Mouse (Mus musculus) embryo, embryonic 9.5 days (tissue): ENCODE measurements around the gene Guk1.

Source experiments
- DNase-seq: peaks from one replicate; pipeline ENCODE4 v3.0.0-alpha.2; 2017; ENCODE audit errors: extremely low spot score

Guk1 gene

DNA sequence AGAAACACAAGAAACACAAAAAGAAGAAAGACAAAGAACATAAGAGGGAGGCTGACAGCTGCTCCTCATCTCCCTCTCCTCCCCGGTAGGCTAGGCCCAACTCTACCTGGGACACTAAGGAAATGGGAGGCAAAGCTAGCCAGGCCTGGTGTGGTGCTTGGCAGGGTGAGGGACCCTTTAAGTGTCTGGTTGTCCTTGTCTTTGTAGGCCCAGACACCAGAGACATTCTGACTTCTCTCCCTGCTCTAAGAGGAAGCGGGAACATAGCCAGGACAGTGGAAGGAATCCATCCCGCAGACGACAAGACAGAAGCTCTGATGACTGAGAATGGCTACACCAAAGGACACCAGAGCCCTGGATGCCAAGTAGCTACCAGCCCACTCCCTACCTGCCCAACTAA lies 18.0 kb upstream of the Guk1 start:
- no peak for DNase-seq

- DNase-seq, result no peak
Measured at GRCm38 (mm10) chr11:59209580-59209979, 17.6 kb upstream of the Guk1 start.

GRCm38 (mm10) chr11:59209003-59209441 lies 17.0 kb upstream of the Guk1 start:
- DNase-seq, result peak; percentile 72

GRCm38 (mm10) chr11:59208153-59208831 lies 16.3 kb upstream of the Guk1 start, which contains the start of gene 2310033P09Rik:
Gene 2310033P09Rik, plus strand, starts transcription at chr11:59208321.
- DNase-seq, result peak; percentile 97

- peak; percentile 97 for DNase-seq
Measured at GRCm38 (mm10) chr11:59202081-59202995, 10.3 kb upstream of the Guk1 start, which contains the start of gene Mrpl55. Gene Mrpl55, plus strand, starts transcription at chr11:59202486.

DNA sequence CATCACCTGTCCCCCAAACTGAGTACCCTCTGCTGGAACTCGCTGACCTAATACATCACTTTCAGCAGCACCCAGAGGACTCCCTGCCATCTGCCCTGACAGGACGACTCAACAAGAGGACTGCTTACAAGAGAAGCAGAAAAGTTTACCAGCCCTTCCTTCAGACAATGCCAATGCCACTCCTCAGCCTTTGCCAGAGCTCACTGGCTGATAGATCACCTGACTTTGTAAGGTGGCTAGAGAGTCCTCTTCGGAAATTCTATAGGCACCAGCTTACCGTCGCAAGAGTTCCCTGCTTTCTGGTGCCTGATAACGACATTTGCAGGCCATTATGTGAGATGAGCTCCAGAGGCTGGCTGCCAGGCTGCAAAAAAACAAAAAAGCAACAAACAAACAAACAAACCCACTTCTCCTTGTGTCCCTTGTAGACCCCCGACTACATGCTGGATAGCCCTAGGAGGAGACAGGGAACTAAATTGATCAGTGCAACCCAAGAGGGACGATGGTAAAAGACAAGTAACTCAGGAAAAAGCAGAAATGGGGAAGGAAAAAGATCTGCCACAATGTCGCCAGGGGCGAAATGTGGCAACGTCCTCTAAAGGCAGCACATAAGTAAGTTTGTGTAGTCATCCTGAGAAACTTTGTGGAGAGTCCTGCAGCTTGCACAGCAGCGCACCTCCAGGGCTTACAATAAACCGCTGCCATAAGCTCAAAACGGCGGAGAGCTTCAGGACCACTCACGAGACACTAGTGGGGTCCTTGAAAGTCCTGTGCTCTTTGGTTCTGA lies 9.4 kb upstream of the Guk1 start:
- DNase-seq, result no peak

DNA sequence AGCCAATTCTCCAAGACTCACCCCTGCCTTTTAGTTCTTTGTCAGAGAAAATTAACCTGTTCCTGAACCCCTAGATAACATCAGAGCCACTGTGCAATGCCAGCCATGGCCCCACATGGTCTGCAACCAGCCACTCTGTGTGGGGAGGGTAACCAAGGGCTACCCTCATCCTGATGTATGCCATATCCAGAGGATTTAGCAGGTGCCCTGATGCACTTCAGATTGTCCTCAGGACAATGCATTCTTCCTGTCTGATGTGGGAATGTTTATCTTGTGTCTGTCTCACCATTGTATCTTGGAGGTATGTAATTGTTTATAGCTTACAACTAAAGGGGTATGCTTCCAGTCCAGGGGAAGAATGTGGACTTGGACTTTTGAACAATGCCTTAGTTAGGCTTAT lies 4.2 kb upstream of the Guk1 start:
- no peak for DNase-seq

DNA sequence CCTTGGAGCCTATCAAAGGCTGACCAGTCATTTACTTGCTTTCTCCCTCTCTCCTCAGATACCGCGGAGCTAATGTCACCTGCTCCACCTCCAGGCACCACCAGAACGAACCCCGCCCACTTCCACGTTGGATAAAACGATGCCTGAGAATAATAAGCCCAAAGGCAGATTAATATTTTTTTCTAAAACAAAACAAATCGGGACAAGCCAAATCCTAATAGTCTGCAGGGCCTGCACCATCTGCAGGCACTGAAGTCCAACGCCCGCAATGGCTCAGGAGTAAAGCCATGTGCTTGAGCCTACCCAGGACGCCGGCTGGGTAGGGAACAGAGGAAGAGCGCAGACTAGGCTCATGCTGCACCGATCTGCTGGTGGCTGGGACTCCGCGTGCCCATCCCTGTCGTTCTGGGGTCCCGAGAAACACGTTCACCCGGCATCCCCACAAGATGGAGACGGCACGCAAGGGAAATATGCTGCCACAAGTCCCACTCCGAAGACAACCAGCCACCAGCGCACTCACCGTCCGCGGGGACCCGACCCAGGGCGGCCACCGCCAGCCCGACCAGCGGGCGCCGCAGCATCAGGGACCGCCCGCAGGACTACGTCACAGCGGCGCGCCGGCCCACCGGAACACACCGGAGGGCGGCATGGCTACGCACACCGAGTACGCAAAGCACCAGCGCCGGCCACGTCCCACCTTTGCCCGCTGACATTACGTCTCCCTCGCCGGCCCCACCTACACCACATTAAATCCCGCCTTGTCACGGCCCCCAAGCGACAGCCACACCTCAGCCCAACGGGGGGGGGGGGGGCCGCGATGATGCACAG lies 567 bp downstream of the Guk1 start:
- peak; percentile 92 for DNase-seq

- DNase-seq, result no peak
Measured at GRCm38 (mm10) chr11:59187706-59188105, 4.3 kb downstream of the Guk1 start.

DNA sequence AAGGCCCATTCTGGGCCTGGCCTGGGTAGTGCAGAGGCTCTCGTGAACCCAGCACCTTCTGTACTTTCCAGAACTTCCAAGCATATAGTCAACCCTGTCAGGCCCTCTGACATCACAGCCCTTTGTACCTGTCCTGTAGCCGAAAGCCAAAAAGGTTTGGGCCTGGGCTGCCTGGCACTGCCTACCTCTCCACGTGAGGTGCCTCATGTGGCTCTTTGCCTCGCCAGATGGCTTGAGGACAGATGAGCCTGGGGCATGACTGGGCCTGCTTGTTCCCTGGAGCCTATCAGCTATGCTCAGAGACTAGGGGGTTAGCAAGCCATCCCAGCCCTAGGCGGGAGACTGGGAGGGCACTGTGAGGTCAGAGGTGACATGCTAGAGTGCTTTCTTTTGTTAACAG lies 6.5 kb downstream of the Guk1 start:
- DNase-seq, result no peak

DNA sequence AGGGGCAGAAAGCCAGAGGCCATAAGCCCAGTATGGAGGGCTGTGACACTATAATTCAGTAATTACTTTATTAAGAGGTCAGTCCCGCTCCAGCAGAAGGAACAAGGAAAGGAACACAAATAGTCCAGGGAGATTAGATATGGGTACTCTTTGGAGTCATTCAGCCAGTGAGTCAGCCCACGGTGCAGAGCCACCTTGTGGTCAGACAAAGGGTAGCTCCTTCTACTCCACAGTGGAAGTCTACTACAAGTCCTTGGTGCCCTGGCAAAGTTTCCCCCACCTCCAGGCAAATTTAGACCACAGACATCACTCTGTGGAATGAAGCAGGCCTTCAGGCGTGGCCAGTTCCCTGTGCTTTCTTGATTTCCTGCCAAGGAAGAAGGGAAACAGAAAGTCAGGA lies 8.2 kb downstream of the Guk1 start:
- no peak for DNase-seq

DNA sequence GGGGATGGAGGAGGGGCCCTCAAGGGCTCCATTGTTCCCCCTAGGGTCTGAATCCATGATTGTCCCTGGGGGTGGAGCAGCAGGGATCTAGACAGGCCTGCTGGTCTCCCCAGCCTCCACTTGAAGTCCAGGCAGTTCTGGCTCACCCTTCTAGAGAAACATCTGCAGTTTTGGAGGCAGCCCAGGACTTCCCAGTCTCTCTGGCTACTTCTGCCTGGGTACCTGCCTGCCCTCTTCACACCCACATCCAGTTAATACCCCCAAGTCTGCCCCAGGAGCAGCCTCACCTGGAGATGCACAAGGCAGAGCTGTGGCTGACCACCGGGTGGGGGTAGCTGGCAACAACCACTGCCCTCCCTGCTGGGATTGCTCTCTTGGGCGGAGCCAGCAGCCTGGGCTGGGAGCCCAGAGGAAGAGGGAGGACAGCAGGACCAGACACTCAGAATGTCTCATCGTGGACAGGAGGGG lies 9.1 kb downstream of the Guk1 start, which contains the start of gene Gjc2:
Gene Gjc2 (minus strand): TSS at position 350 of the 468 bp plus-strand sequence.
- DNase-seq, result no peak

DNA sequence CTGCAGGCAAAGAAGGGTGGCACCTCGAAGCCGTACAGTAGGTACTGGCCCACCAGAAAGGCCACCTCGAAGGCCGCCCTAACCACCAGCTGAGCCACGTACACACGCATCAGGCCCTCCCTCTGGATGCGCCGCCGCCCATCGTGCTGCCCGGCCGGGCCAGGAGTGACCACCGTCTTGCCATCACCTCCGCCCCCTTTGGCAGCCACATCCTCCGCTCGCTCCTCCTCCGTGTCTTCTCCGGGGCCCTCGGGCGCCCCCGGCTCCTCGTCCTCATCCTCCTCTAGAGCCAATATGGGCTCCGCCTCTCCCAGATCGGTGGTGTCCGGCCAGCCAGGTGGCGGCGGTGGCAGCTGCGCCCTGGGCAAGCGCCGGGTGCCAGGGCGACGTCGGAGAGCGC lies 15.1 kb downstream of the Guk1 start:
- no peak for DNase-seq

- DNase-seq, result no peak
Measured at GRCm38 (mm10) chr11:59176475-59176874, 15.5 kb downstream of the Guk1 start.

GRCm38 (mm10) chr11:59174189-59174838 lies 17.7 kb downstream of the Guk1 start:
- DNase-seq, result no peak

GRCm38 (mm10) chr11:59170549-59170948 lies 21.5 kb downstream of the Guk1 start:
- DNase-seq, result no peak

DNA sequence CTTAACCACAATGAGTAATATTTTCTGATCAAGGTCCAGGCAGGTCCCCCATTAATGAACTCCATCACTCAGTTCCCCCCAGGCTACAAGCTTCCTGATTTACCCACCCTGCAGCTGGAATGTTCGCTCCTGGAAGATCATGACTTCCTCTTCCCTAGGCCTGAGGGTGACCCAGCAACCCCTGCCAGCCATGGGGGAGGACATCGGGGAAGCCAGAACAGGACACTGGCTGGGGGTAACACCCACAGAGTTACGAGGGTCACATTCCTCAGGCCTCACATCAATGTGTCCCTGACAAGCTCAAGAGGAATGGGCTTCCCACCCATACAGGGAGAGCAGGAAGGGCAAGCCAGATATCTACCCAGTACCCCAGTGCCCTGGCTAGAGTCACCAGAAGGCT lies 22.2 kb downstream of the Guk1 start:
- no peak for DNase-seq

DNA sequence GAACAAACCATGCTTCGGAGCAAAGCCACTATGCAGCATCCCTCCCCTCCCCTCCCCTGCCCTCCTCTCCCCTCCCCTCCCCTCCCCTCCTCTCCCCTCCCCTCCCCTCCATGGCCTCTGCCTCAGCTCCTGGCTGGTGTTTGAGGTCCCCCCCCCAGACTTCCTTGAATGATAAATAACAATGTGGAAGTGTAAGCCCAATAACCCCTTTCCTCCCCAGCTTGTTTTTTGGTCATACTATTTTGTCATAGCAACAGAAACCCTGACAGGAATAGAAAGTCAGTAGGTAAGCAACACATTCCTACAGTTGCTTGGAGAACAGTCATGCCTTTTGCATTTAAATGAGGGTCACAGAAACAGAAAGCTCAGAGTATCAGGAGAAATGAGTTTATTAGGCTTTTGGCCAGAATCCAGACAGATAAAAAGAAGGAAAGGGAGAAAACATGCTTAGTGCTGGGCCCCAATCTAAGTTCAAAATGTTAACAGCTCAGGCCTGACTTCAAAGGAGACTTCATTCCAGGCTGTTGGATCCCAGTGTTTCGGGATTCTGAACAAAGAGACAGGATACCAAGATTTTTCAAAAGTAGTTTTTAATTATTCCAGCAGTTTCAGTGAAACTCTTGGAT lies 26.3 kb downstream of the Guk1 start:
- DNase-seq, result no peak

DNA sequence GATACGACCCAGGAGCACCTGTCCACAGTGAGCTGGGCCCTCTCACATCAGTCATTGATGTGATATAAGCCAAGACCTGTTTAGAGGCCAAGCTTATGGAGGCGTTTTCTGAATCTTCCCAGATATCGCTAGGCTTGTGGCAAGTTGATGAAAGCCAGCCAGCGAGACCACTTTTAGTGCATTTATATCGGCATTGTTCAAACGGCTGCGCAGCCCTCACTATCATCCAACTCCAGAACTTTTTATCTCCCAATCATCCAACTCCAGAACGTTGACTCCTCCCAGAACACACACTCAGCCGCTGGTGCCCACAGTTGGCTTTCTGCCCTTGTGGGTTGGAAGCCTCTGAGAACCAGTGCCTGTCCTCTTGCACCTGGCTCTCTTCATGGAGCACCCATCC lies 27.6 kb downstream of the Guk1 start:
- no peak for DNase-seq
